Mouse (Mus musculus): ENCODE data around the gene H2-Ke6. TPM values are rescaled to one million over a fixed set of nuclear protein-coding genes. Genes with fewer than 3 reads are reported as not detected.
A peak's percentile ranks its signal among the peaks of the same experiment; 100 is the strongest.

The H2-Ke6 gene
- 34.9 and 37.7 TPM in 2 replicates for polyA plus RNA-seq (2014; fragmentation: Nextera tagmentation; extraction: Ambion mirVana)

GRCm38 (mm10) chr17:34027656-34028223, at the start of gene H2-Ke6:
Gene H2-Ke6, minus strand, starts transcription at chr17:34028060.
- WGBS = under 1% methylated on average over 49 of the region's 49 CpGs
- peaks cover 22% of the 10 kb centered on the region for H3K36me3 ChIP-seq (ENCODE audit: control insufficient read depth, insufficient read depth, low read length)
- H3K27me3 ChIP-seq (ENCODE audit: control insufficient read depth, insufficient read depth, low read length) = no peaks in the 10 kb centered on the region
- ATAC-seq (ENCODE audit: insufficient number of reproducible peaks, low FRiP score, low TSS enrichment, low read depth) = peak; percentile 85
- H3K4me1 ChIP-seq (ENCODE audit: control insufficient read depth, insufficient read depth, low read length) = peaks cover 55% of the 10 kb centered on the region
- H3K9me3 ChIP-seq (ENCODE audit: control insufficient read depth, low read length) = no peaks in the 10 kb centered on the region
- peak within 1 kb of the TSS; percentile 93 for H3K4me2 ChIP-seq (ENCODE audit: low read depth, severe bottlenecking)
- peak within 1 kb of the TSS; percentile 65 for H3K4me3 ChIP-seq (ENCODE audit: low read depth, low read length)
- DNase-seq (ENCODE audit: low spot score) = peak; percentile 96
- H3K9ac ChIP-seq (ENCODE audit: low read length) = peak within 1 kb of the TSS; percentile 76
- peak within 1 kb of the TSS; percentile 79 for H3K27ac ChIP-seq (replicated peaks; ENCODE audit: low read depth, low read length)

GRCm38 (mm10) chr17:34077549-34077948, 49.7 kb upstream of the H2-Ke6 start:
- H3K9me3 ChIP-seq (ENCODE audit: control insufficient read depth, low read length) = no peaks in the 10 kb centered on the region
- no peaks in the 10 kb centered on the region for H3K36me3 ChIP-seq (ENCODE audit: control insufficient read depth, insufficient read depth, low read length)
- peak; percentile 87 for DNase-seq (ENCODE audit: low spot score)
- no peak overlapping the region for H3K27ac ChIP-seq (replicated peaks; ENCODE audit: low read depth, low read length)
- WGBS = 3% methylated on average over 9 of the region's 9 CpGs
- peaks cover 12% of the 10 kb centered on the region; the same call in 1 of the 2 replicates for H3K27me3 ChIP-seq (ENCODE audit: control insufficient read depth, insufficient read depth, low read length)
- H3K4me3 ChIP-seq (ENCODE audit: low read depth, low read length) = no peak overlapping the region
- H3K4me1 ChIP-seq (ENCODE audit: control insufficient read depth, insufficient read depth, low read length) = no peaks in the 10 kb centered on the region
- ATAC-seq (ENCODE audit: insufficient number of reproducible peaks, low FRiP score, low TSS enrichment, low read depth) = no peak
- no peak overlapping the region for H3K4me2 ChIP-seq (ENCODE audit: low read depth, severe bottlenecking)
- H3K9ac ChIP-seq (ENCODE audit: low read length) = no peak overlapping the region

- H3K27me3 ChIP-seq (ENCODE audit: control insufficient read depth, insufficient read depth, low read length) = peaks cover 12% of the 10 kb centered on the region; the same call in 1 of the 2 replicates
- H3K9me3 ChIP-seq (ENCODE audit: control insufficient read depth, low read length) = no peaks in the 10 kb centered on the region
- H3K36me3 ChIP-seq (ENCODE audit: control insufficient read depth, insufficient read depth, low read length) = no peaks in the 10 kb centered on the region
- no peak overlapping the region for H3K4me3 ChIP-seq (ENCODE audit: low read depth, low read length)
- DNase-seq (ENCODE audit: low spot score) = peak; percentile 78
- no peak overlapping the region for H3K9ac ChIP-seq (ENCODE audit: low read length)
- H3K4me2 ChIP-seq (ENCODE audit: low read depth, severe bottlenecking) = no peak overlapping the region
- H3K27ac ChIP-seq (replicated peaks; ENCODE audit: low read depth, low read length) = no peak overlapping the region
- no peaks in the 10 kb centered on the region for H3K4me1 ChIP-seq (ENCODE audit: control insufficient read depth, insufficient read depth, low read length)
- no peak for ATAC-seq (ENCODE audit: insufficient number of reproducible peaks, low FRiP score, low TSS enrichment, low read depth)
- WGBS = 38% methylated on average over 7 of the region's 7 CpGs
Measured at GRCm38 (mm10) chr17:34075271-34075670, 47.4 kb upstream of the H2-Ke6 start.

DNA sequence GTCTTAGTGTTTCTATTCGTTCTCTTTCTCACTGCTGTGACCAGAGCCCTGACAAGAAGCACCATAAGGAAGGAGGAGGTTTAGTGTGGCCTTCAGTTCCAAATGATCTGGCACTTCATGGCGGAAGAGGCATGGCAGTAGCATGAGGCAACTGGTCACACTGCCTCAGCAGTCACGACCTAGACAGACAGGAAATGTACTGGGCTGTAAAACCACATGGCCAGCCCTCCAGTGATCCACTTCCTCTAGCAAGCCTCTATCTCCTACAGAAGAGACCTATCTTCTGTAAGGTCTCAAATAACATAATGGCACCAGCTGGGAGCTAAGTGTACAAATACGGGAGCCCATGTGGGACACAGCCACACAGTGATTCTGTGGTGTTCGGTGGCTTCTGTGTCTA, 44.2 kb upstream of the H2-Ke6 start:
- H3K4me1 ChIP-seq (ENCODE audit: control insufficient read depth, insufficient read depth, low read length) = no peaks in the 10 kb centered on the region
- H3K9me3 ChIP-seq (ENCODE audit: control insufficient read depth, low read length) = no peaks in the 10 kb centered on the region
- H3K4me3 ChIP-seq (ENCODE audit: low read depth, low read length) = no peak overlapping the region
- no peak for ATAC-seq (ENCODE audit: insufficient number of reproducible peaks, low FRiP score, low TSS enrichment, low read depth)
- H3K9ac ChIP-seq (ENCODE audit: low read length) = no peak overlapping the region
- no peaks in the 10 kb centered on the region for H3K36me3 ChIP-seq (ENCODE audit: control insufficient read depth, insufficient read depth, low read length)
- H3K27ac ChIP-seq (replicated peaks; ENCODE audit: low read depth, low read length) = no peak overlapping the region
- H3K4me2 ChIP-seq (ENCODE audit: low read depth, severe bottlenecking) = no peak overlapping the region
- DNase-seq (ENCODE audit: low spot score) = no peak
- peaks cover 10% of the 10 kb centered on the region; the same call in 1 of the 2 replicates for H3K27me3 ChIP-seq (ENCODE audit: control insufficient read depth, insufficient read depth, low read length)
- WGBS = 67% methylated on average over 5 of the region's 5 CpGs

GRCm38 (mm10) chr17:34068864-34069263, 41.0 kb upstream of the H2-Ke6 start:
- DNase-seq (ENCODE audit: low spot score) = no peak
- no peak overlapping the region for H3K27ac ChIP-seq (replicated peaks; ENCODE audit: low read depth, low read length)
- no peaks in the 10 kb centered on the region for H3K36me3 ChIP-seq (ENCODE audit: control insufficient read depth, insufficient read depth, low read length)
- H3K4me1 ChIP-seq (ENCODE audit: control insufficient read depth, insufficient read depth, low read length) = no peaks in the 10 kb centered on the region
- H3K4me2 ChIP-seq (ENCODE audit: low read depth, severe bottlenecking) = no peak overlapping the region
- no peak overlapping the region for H3K4me3 ChIP-seq (ENCODE audit: low read depth, low read length)
- WGBS = 55% methylated on average over 3 of the region's 3 CpGs
- H3K9me3 ChIP-seq (ENCODE audit: control insufficient read depth, low read length) = no peaks in the 10 kb centered on the region
- no peak overlapping the region for H3K9ac ChIP-seq (ENCODE audit: low read length)
- ATAC-seq (ENCODE audit: insufficient number of reproducible peaks, low FRiP score, low TSS enrichment, low read depth) = no peak
- no peaks in the 10 kb centered on the region for H3K27me3 ChIP-seq (ENCODE audit: control insufficient read depth, insufficient read depth, low read length)

- WGBS = 73% methylated on average over 7 of the region's 7 CpGs
- Histone ChIP-seq H3K9me3 (ENCODE audit: control insufficient read depth, low read length) (no peaks in the 10 kb centered on the region), H3K9ac (ENCODE audit: low read length) (no peak overlapping the region), H3K27me3 (ENCODE audit: control insufficient read depth, insufficient read depth, low read length) (no peaks in the 10 kb centered on the region), H3K4me3 (ENCODE audit: low read depth, low read length) (no peak overlapping the region), H3K4me1 (ENCODE audit: control insufficient read depth, insufficient read depth, low read length) (no peaks in the 10 kb centered on the region), H3K27ac (replicated peaks; ENCODE audit: low read depth, low read length) (no peak overlapping the region), H3K4me2 (ENCODE audit: low read depth, severe bottlenecking) (no peak overlapping the region), H3K36me3 (ENCODE audit: control insufficient read depth, insufficient read depth, low read length) (no peaks in the 10 kb centered on the region)
- ATAC-seq (ENCODE audit: insufficient number of reproducible peaks, low FRiP score, low TSS enrichment, low read depth) = no peak
- no peak for DNase-seq (ENCODE audit: low spot score)
Measured at GRCm38 (mm10) chr17:34057224-34057623, 29.4 kb upstream of the H2-Ke6 start.

GRCm38 (mm10) chr17:34047404-34048050, 19.7 kb upstream of the H2-Ke6 start:
- H3K4me1 ChIP-seq (ENCODE audit: control insufficient read depth, insufficient read depth, low read length) = no peaks in the 10 kb centered on the region
- WGBS = 91% methylated on average over 5 of the region's 5 CpGs
- H3K4me3 ChIP-seq (ENCODE audit: low read depth, low read length) = no peak overlapping the region

DNA sequence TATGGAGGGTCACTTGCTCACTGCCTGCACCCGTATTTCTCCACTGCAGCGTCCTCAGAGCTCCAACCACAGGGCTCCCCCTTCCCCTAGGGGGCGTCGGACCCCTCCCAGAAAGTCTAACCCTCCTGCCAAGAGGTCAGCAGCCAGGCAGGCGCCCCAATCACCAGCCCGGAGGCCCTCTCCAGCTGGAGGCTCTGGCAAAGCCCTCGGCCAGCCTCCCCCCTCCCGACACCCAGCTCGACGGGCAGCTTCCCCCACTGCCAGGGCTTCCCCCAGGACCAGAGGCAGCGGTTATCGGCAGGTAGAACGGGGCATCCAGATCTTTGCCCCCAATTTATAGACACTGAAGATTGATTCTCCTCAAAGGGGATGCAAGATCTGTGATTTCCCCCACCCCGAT, 18.1 kb upstream of the H2-Ke6 start:
- 70% methylated on average over 14 of the region's 14 CpGs for WGBS
- Histone ChIP-seq H3K9ac (ENCODE audit: low read length) (no peak overlapping the region), H3K4me2 (ENCODE audit: low read depth, severe bottlenecking) (no peak overlapping the region), H3K9me3 (ENCODE audit: control insufficient read depth, low read length) (no peaks in the 10 kb centered on the region), H3K36me3 (ENCODE audit: control insufficient read depth, insufficient read depth, low read length) (no peaks in the 10 kb centered on the region), H3K4me1 (ENCODE audit: control insufficient read depth, insufficient read depth, low read length) (peaks cover 7% of the 10 kb centered on the region), H3K27me3 (ENCODE audit: control insufficient read depth, insufficient read depth, low read length) (no peaks in the 10 kb centered on the region), H3K27ac (replicated peaks; ENCODE audit: low read depth, low read length) (no peak overlapping the region), H3K4me3 (ENCODE audit: low read depth, low read length) (no peak overlapping the region)
- no peak for ATAC-seq (ENCODE audit: insufficient number of reproducible peaks, low FRiP score, low TSS enrichment, low read depth)
- no peak for DNase-seq (ENCODE audit: low spot score)

More at GRCm38 (mm10) chr17:34047404-34048050, 19.7 kb upstream of the H2-Ke6 start:
- Histone ChIP-seq H3K27ac (replicated peaks; ENCODE audit: low read depth, low read length) (no peak overlapping the region), H3K9me3 (ENCODE audit: control insufficient read depth, low read length) (no peaks in the 10 kb centered on the region), H3K4me2 (ENCODE audit: low read depth, severe bottlenecking) (no peak overlapping the region), H3K27me3 (ENCODE audit: control insufficient read depth, insufficient read depth, low read length) (no peaks in the 10 kb centered on the region), H3K9ac (ENCODE audit: low read length) (no peak overlapping the region), H3K36me3 (ENCODE audit: control insufficient read depth, insufficient read depth, low read length) (no peaks in the 10 kb centered on the region)
- DNase-seq (ENCODE audit: low spot score) (no peak), ATAC-seq (ENCODE audit: insufficient number of reproducible peaks, low FRiP score, low TSS enrichment, low read depth) (no peak)
